ENCODE assay signal across 21 mouse cellular contexts in genomic region chr17:74984071-74984470, GRCm38 (mm10). TPM values are rescaled to one million over a fixed set of nuclear protein-coding genes. Genes with fewer than 3 reads are reported as not detected.
A peak's percentile ranks its signal among the peaks of the same experiment; 100 is the strongest.
DNase-seq lines count a peak whose midpoint lies in the region; ATAC-seq and TF ChIP-seq lines count a peak whose summit lies in the region.
"Had no signal": no experiment of that assay in that cellular context is flagged by ENCODE, and none has a peak within 500 bp of the region (broad histone marks: within the 10 kb centered on the region; RNA-seq: fewer than 3 reads in every experiment).

No protein-coding gene starts in this region.

- H3K4me1 ChIP-seq in intestine, postnatal 0 days (replicated peaks; ENCODE audit: control insufficient read depth, insufficient read depth, low read length) = no peaks in the 10 kb centered on the region
- H3K4me1 ChIP-seq: embryonic facial prominence, embryonic 12.5 days; forebrain, embryonic 13.5 days; forebrain, embryonic 15.5 days had no signal

- no peak overlapping the region for H3K27ac ChIP-seq in intestine, postnatal 0 days (ENCODE audit: low read depth, low read length)
- H3K27ac ChIP-seq: embryonic facial prominence, embryonic 10.5 days; embryonic facial prominence, embryonic 12.5 days; forebrain, embryonic 13.5 days; forebrain, embryonic 15.5 days had no signal

- no peak overlapping the region for H3ac ChIP-seq in C2C12 (ENCODE audit: control insufficient read depth, insufficient read length, low read depth)

- no peaks in the 10 kb centered on the region for H3K27me3 ChIP-seq in C2C12 (ENCODE audit: control insufficient read depth, insufficient read depth, insufficient read length)
- H3K27me3 ChIP-seq in intestine, postnatal 0 days (replicated peaks; ENCODE audit: control insufficient read depth, insufficient read depth, low read length) = no peaks in the 10 kb centered on the region
- H3K27me3 ChIP-seq: embryonic facial prominence, embryonic 12.5 days; forebrain, embryonic 13.5 days; forebrain, embryonic 15.5 days; Patski had no signal

- 68% methylated on average over 1 of the region's 1 CpGs for WGBS in intestine, postnatal 0 days

- no peak overlapping the region for H3K4me2 ChIP-seq in intestine, postnatal 0 days (replicated peaks; ENCODE audit: low read depth)
- H3K4me2 ChIP-seq: embryonic facial prominence, embryonic 12.5 days; forebrain, embryonic 13.5 days; forebrain, embryonic 15.5 days had no signal

- H3K4me3 ChIP-seq in C2C12 (ENCODE audit: insufficient read depth, poor library complexity, severe bottlenecking) = no peak overlapping the region
- H3K4me3 ChIP-seq in intestine, postnatal 0 days (ENCODE audit: low read depth, low read length) = no peak overlapping the region
- H3K4me3 ChIP-seq: embryonic facial prominence, embryonic 10.5 days; embryonic facial prominence, embryonic 12.5 days; forebrain, embryonic 13.5 days; forebrain, embryonic 15.5 days had no signal

- H3K9ac ChIP-seq in intestine, postnatal 0 days (ENCODE audit: low read depth, low read length) = no peak overlapping the region
- H3K9ac ChIP-seq: embryonic facial prominence, embryonic 12.5 days; forebrain, embryonic 13.5 days; forebrain, embryonic 15.5 days; forebrain, postnatal 0 days had no signal

- no peaks in the 10 kb centered on the region for H3K79me2 ChIP-seq in C2C12 (ENCODE audit: control insufficient read depth, insufficient read depth)

- TF ChIP-seq CTCF in C2C12 (IDR thresholded peaks at IDR 0.05; ENCODE audit: control insufficient read depth, insufficient read depth, insufficient read length) = no peak
- no peak for TF ChIP-seq CTCF in intestine, postnatal 0 days (IDR thresholded peaks at IDR 0.05; ENCODE audit: low read depth)

- H3K9me3 ChIP-seq in intestine, postnatal 0 days (ENCODE audit: control insufficient read depth) = no peaks in the 10 kb centered on the region
- H3K9me3 ChIP-seq: embryonic facial prominence, embryonic 10.5 days; embryonic facial prominence, embryonic 12.5 days; forebrain, embryonic 13.5 days; forebrain, embryonic 15.5 days had no signal

- DNase-seq in testis, postnatal 10 days (ENCODE audit: low spot score) = peak; percentile 2
- DNase-seq in testis, postnatal 14 days (ENCODE audit: low spot score) = no peak
- DNase-seq in gastrocnemius, adult 8-10 months (ENCODE audit: low spot score in 2 of 2) = no peak
- DNase-seq: adrenal gland, adult 8-10 months; adrenal gland, postnatal 14 days; adrenal gland, postnatal 36 days; B cell, adult 2 months; cerebellum, adult 11-12 months; cerebellum, adult 2 months; cerebellum, adult 9-10 months; cerebellum, postnatal 10 days; cerebellum, postnatal 25 days had no signal

- no peaks in the 10 kb centered on the region for H3K36me3 ChIP-seq in C2C12 (ENCODE audit: control insufficient read depth, insufficient read depth)
- no peaks in the 10 kb centered on the region for H3K36me3 ChIP-seq in intestine, postnatal 0 days (ENCODE audit: control insufficient read depth, insufficient read depth)
- H3K36me3 ChIP-seq: embryonic facial prominence, embryonic 10.5 days; embryonic facial prominence, embryonic 12.5 days; forebrain, embryonic 15.5 days had no signal

- ATAC-seq in intestine, postnatal 0 days = no peak
- ATAC-seq: activated CD4-positive, CD25-positive, alpha-beta regulatory T cell, adult 4 months; forebrain, embryonic 13.5 days; forebrain, embryonic 15.5 days; Patski had no signal

- no peaks in the 10 kb centered on the region for H3K79me3 ChIP-seq in C2C12 (ENCODE audit: low read depth)

TF ChIP-seq in C2C12, 6 proteins besides CTCF, POLR2A, EP300 and RAD21:
- TF ChIP-seq MAX (IDR thresholded peaks at IDR 0.05) = no peak
- TF ChIP-seq FOSL1 (IDR thresholded peaks at IDR 0.05; ENCODE audit: insufficient read depth, low read length, poor library complexity, severe bottlenecking) = peak; percentile 39

RNA-seq across cellular contexts. Expression of gene Ltbp1, which starts 21.3 kb away (rescaled TPM):
- 41.8 TPM for polyA plus RNA-seq in C2C12 (2012; fragmentation: generic; extraction: Trizol)
- 8.1 and 8.5 TPM in 2 replicates for polyA plus RNA-seq in intestine, postnatal 0 days (2015; fragmentation: Nextera tagmentation; extraction: Ambion mirVana)
- total RNA-seq in gastrocnemius, adult 8-10 months (2022) = 1 to 10 TPM; 4.7 to 9.1 (median 6.5) TPM
